Mouse (Mus musculus) ES-CJ7 (cell line): ENCODE data around the gene 2010111I01Rik.
A peak's percentile ranks its signal among the peaks of the same experiment; 100 is the strongest.

Experiments
- DNase-seq: peaks from one replicate; pipeline ENCODE4 v3.0.0; 2011; ENCODE audit warnings: low read depth, low spot score

2010111I01Rik gene

DNA sequence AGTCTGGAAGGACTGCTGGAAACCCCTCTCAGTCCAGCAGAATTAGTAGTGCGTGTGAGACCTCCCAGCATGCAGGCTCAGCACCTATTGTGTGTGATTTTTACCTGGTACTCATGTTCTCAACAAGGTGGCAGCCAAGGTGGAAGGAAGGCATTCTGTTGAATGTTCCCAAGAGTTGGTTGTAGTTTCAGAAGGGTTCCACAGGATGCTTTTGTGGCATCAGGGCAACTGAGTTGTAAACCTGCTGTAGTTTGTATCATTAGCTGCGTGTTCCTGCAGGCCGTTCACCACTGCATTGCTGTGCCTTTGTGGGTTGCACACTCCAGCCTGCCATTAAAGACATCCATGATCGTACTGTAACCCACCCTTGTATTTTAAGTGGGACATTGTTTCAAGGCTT, 294.0 kb downstream of the 2010111I01Rik start:
- no peak for DNase-seq

DNA sequence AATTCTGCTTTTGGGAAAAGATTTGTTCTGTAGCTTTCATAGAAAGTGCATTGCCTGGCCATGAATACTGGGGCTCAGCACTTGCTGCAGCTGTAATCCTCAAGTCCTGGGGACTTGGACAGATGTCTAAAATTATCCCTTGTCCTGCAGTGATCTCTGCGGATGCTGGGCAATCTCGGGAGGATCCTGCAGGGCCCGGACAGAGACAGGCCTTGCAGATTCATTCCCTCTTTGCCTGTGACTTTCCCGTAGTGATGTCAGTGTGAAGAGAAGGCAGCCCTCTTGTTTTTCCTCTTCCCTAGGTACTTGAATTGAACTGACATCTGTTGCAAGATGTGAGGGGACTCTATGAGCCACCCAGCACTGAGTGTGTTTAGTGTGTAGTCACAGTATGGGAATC, 295.4 kb downstream of the 2010111I01Rik start:
- DNase-seq = no peak

DNA sequence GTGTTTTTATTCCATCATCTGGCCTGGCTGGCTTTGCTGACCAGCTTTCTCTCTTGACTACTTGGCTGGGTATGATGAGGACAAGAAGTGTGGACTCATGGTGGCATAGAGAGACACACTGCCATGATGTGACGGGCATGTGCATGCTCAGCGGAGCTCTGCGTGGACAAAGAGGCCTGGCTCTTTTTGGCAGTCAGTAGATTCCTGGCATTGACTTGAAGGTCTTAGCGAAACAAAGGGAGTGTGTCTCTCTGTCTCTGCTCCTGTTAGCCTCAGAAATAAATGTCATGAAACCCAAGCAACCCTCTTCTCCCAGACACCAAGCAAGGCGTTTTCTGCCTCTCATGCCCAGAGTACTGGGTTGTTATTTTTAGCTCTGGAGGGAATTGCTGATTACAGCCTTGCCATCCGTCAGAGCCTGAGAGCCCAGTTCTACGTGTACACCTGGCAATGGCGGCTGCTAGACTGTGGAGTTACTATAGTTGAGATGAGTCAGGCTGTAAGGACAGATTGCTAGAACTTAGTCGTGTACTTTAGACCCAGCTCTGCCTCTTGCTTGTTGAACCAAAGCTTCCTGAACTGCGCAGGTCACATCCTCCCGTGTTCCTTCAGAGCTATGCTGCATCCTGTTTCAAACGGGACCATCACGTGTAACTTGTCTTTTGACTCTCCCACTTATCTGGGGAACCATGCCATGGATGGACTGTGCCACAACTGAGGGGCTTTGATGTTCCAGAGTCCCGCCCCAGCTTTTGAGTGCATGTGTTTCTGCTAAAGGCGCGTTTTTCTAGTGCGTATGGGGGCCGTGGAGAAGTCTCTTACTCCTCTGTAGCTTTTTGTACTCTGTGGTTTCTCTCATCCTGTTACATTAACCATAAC, 296.3 kb downstream of the 2010111I01Rik start:
- no peak for DNase-seq

DNA sequence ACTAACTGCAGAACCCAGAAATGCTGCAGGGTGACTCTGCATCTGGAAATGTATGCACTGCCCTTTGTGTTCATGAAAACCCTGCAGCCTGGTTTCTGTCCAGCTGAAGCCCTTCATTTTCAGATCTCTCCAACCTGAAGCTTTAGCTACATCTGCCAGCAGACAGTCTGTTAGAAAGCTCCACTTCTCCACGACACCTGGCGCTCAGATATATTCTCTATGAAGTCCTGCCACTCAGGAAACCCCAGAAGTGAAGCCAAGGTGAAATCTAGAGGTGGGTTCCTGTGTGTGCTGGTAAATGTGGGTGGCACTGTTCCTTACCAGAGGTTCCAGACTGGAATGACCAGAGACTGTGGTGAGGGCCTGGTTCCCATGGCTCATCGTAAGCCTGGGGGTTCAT, 297.0 kb downstream of the 2010111I01Rik start:
- DNase-seq = no peak

DNA sequence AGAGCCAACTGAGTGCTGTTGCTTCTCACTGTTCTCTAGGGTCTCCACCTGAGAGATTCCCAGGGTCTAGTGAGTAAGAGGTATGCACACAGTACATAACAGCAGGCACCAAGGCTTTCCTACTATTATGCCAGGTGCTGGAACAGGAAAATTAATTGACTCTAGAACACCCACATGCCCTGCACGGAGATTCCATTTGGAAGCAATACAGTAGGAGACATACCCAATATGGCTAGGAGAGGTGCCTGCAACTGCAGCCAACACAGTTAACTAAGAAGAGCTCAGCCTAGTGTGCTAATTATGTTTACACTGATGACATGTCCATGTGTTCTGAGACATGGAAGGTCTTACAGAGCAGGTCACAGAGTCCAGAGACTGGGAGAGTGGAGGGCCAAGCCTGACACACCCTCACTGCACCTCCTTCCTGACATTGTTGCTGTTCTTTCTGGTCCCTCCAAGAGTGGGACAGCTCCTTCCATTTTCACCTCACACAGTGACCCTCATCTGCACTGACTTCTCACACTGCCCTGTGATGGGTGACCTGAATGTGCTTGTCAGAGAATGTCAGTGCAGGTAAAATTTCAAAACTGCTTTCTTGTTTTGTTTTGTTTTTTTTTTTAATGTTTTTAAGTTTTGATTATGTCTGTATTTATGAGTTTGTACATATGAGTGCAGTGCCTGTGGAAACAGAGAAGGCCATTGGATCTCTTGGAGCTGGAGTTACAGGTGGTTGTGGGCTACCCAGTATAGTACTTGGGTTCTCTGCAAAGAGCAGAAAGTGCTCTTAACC, 297.7 kb downstream of the 2010111I01Rik start:
- DNase-seq = no peak

DNA sequence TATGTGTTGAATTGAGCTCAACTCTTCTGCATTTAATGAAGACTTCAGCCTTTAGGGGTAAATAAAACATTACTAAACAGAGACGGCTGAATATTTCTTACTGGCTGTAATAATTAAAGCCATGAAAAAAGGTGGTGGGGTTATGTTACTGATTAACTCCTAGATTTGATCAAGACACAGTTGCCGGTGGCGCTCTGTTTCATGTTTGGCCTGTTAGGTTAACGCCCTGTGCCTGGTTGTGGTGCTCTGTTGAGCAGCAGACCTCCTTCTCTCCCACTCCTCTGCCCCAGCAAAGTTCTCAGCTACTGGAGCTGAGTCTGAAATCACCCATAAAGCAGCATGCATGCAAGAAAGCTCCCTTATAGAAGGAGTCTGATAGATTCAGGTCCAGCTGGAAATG, 303.7 kb downstream of the 2010111I01Rik start:
- no peak for DNase-seq

DNA sequence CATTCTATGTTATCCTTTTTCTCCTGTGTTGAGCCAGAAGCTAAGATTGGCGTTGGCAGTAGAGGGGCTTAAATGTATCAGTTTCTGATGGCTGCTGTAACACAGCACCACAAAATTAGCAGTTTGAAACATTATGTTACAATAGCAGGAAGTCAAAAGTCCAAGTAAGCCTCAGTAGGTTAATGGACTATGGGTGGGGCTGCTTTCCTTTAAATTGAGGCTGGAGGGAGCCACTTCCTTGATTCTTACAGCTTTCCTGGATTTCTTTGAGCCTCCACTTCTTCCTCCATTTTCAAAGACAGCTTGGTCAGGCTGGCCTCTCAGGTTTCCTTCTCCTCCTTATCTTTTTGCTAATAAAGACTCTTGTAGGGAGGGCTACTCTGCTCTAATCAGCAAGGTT, 304.1 kb downstream of the 2010111I01Rik start:
- DNase-seq = no peak

DNA sequence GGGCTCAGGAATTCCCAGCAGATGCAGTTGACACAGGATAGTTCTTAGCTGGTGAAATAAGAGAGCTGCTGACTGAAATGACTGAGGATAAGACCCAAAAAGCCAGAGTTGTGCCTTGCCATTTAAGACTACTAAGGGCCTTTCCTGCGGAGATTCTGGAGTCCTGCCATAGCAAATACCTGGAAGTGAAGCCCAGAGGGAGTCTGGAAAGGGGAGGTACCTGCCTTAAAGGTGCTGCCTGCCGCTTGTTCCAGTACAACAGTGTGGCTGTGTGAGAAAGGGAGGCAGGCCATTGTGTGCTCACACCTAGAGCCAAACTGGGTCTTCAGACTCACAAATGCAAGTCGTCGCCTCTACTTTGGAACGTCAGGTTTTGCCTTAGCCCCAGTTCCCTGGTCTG, 305.5 kb downstream of the 2010111I01Rik start:
- DNase-seq = no peak

DNA sequence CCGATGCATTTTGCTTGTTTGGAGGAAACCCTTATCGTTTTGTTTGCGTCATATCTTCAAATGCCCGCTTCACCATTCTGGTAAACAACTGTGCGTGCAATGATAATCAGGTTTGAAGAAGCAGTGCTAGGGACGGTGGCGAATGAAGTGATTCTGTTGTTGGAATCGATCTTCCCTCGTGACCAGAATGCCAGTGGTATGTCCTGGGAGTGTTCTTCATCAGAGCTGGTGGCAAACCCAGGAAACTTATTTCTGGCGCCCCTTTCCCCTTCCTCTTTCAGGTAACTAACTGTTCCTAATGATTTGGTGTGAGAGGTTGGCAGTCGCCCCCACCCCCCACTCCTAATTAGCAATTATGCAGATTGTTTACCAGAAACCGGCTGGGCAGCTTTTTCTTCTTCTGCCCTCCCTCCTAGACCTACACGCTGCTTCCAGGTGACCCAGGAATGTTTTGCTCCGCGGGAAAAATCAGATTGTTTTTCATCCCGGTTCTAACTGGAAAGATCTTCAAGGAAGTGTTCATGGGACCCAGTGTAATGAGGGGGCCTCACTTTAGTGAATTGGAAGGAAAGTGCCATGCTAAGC, 307.4 kb downstream of the 2010111I01Rik start:
- peak; percentile 65 for DNase-seq

DNA sequence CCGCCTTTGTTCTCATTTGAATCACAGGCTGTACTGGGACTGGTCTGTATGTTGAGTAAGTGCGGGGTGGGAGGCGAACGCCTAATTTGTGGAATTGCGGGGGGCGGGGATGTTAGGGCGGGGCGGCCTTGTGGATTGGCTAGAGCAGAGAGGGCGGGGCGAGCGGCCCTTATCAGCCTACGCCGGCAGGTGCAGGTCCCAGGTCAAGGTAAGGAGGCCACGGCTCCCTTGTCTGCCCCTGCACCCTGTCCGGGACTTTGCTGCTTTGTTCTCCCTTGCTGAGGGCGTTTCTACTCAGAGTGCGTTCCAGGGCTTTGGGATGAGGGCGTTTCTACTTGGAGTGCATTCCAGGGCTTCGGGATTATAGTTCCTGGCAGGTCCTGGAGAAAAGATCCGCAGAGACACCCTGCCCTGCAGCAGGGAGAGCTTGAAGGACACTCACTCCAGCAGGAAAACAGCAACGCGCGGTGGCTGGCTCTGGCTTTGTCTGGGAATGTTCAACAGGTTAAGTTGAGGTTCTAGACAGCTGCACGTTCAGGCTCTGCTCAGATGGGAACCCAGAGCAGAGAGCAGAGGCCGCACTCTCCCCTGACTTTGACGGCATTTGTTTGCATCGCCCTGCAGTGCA, 308.0 kb downstream of the 2010111I01Rik start:
- peak; percentile 97 for DNase-seq

DNA sequence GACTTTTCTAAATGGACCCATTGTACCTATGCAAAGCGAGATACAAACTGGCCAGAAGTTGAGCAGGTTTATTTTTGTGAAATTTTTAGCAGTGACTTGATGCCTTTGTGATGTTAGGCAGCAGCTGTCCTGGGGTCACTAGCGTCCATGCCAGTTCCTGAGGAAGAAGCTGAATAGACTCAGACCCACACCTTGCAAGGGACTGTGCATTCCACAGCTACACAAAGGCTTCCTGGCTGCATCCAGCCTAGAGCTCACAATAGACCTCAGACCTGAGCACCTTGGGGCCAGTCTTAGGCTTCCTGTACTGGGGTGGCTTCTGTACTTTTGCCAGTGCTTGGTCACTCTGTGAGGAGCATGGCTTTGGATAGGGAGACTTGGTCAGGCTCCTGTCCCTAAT, 309.2 kb downstream of the 2010111I01Rik start:
- peak; percentile 53 for DNase-seq

DNA sequence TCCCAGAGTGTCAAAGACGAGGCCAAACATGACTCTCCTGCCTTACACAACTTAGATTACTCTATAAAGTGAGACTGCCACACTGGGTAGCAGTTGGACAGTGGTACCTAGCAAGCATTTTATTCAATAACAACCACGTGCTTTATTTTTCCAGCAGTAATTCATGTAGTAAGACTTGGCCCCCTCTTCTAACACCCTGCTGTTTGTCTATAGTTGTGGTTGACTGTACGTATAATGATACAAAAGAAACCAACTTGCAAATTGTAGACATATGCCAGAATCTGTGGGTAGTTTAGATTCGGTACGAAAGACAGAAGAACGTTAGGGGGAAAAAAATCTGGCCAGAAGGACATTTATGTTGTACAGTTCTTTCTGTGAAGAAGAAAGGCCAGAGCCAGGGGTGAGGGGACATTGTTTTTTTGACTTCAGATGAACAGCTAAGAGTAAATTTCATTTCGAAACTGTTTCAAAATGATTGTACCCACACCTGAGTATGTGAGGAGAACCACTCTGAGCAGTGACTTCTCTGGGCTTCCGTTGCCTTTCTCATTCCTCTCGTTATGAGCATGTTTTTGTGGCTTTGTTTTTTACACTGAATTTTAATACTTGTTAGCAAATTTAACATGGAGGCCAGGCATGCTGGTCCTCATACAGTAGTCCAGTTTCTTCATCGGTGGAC, 309.9 kb downstream of the 2010111I01Rik start:
- DNase-seq = no peak

DNA sequence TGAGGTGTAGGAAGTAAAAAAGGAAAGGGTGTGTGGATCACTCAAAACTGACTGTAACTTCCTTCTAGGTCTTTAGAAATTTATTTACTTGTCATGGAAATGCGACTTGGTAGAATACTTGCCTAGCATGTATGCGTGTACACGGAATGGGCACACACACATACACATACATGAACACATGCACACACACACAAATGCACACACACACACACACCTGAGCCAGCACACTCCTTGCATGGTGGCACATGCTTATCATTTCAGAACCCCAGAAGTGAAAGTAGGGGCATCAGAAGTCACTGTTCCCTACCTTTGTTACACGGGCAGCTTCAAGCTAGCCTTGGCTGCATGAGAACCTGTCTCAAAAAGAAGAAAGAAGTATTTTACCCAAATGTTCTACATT, 311.7 kb downstream of the 2010111I01Rik start:
- DNase-seq = no peak

DNA sequence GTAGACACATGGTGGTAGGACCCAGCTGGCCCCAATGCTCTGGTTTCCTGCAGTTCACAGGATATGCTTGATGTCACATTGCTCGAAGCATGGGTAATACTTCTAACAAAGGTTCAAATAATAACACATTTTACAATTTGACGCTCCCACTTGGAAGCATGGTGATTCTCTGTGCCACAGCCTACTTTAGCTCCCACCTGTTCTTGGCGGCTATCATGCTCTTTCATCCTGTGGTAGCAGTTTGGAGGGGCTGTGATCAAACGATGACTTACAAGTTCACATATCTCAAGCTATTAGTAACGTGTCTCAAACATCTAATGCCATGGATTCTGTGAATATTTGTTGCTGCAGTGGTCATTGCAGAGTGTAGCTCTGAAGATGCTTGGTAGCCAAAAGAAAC, 312.6 kb downstream of the 2010111I01Rik start:
- no peak for DNase-seq

DNA sequence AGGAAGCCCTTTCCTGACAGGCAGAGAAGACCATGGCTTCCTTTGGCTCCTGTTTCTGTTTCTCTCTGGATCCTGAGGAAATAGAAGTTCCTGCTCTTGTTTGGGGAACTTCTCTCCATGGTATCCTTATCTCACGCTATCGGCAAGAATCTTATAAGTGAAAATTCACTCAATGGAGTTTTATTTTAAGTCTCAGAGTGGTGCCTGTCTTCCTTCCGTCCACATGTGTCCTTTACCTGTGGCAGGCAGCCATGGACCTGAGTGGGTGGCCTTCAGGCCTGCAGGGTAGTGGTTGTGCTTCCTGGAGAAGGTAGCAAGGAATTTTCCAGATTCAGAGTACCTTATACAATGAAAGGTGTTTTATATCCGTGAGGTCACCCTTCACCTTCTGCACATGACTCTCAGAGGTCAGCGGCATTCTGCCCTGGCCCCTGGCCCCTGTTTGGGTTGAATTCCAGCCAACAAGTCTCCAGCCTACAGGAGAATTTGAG, 313.5 kb downstream of the 2010111I01Rik start:
- no peak for DNase-seq

DNA sequence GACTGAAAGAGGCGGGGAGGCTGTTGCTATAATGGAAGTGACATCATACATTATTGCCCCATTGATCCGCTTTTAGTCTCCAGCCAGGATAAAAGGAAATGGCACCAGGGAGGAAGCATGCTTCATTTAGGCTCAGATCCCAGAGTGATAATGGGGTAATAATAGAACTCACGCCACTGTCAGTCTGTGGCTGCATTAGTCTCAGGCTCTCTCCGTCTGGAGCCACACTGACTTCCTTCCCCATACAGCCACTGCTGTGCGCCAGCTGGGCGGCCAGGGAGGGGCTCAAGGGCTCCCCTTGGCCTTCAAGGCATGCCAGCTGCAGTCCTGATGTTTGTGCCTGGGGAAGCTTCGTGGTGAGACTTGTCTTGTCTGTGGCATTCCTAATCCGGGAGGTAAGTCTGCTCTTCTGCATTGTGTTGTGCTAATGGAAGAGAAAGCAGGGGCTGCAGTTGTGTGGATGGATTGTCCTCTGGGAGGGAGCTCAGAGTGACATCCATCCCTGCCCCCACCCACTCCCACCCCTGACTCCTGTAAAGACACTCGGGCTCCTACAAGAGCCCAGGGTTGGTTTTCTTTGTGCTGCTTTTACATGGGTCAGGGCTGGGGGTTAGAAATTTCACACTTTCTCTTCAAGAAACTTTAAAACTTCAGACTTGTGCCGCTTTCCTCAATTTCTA, 314.2 kb downstream of the 2010111I01Rik start:
- DNase-seq = peak; percentile 34

DNA sequence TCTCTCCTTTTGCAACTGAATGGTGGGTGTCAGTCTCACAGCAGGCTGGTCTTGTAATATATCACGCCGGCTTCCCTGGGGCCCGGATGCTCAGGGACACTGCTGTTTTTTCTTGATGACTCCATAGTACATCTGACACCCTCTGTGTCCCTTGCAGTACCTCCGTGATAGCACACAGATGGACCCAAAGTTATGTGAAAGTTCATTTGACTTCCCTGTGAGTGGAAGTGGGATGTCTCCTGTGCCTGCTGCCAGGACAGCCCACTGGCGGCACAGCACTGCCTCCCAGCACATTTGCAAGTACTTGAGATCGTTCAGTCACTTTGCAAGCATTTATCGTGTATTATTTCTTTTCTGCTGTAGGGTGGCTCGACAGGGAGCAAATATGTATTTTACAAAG, 315.1 kb downstream of the 2010111I01Rik start:
- peak; percentile 27 for DNase-seq

DNA sequence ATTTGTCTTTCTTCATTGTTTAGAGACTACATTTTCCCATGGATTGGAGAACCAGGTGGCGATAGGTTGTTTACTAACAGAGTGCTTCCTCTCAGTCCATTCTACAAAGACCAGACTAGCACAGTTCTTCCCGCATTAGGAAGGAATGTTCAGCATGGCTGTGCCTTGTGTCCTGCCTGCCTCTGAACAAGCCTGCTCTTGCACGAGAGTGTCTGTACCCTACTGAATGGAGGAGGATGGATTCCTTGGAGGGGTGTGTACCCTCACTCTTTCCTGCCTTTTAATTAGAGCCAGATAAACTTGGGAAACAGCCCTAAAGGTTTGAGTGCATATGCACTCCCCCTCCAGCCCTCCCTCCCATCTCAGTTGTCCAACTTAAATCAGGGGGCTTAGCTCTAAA, 315.7 kb downstream of the 2010111I01Rik start:
- DNase-seq = peak; percentile 44

DNA sequence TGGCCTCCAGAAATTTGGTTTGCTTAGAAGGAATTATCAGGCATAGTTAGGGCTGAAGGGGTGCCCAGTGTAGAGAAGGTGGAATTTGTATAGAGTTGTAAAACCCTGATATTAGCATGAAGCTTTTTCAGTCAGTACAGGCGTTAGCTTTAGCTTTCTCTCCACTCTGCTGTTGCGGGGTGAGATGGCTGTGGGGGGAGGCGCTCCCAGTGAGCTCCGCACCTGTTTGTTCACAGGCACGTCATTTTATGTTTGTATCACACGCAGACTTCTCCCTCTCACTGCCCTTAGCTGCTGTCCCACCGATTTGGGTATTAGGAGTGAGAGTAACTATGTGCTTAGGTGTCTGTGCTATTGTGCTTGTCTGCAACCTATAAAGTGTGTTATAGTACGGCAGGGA, 316.5 kb downstream of the 2010111I01Rik start:
- no peak for DNase-seq

DNA sequence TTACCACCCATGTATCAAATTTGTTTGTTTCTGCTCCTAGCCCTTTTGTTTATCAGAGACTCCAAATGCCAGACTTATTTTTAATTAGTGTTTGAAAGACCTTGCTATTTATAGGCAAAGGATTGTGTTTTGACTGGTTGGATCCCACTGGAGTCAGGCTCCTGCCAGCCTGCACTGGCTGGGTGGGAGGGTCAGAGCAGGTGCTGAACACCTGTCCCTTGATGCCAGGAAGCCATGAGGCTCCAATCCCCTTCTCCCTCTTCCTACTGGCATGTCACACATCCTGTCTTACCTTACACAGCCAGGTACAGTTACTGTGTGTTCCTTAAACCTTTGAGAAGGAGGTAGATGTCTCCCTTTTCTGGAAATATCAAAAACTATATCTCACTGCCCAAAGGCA, 318.5 kb downstream of the 2010111I01Rik start:
- no peak for DNase-seq

DNA sequence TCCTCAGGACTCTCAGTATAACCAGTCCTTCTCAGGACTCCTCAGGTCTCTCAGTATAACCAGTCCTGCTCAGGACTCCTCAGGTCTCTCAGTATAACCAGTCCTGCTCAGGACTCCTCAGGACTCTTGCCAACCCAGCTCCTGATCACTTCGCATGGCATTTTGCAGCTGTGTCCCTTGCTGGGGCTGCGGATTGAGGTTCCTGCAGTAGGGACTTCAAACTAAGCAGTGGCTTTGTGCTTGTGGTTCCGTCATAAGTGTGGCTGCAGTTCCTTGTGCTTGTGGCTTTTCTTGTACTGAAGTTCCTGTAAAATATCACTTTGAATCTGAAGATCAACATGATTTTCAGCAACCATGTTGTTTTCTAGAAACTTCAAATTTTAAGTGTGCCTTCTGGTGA, 320.1 kb downstream of the 2010111I01Rik start:
- no peak for DNase-seq
